ENCODE assay signal across 22 mouse cellular contexts in genomic region chr14:122436850-122437249, GRCm38 (mm10). TPM values are rescaled to one million over a fixed set of nuclear protein-coding genes. Genes with fewer than 3 reads are reported as not detected.
"Had no signal": no experiment of that assay in that cellular context is flagged by ENCODE, and none has a peak within 500 bp of the region (broad histone marks: within the 10 kb centered on the region; RNA-seq: fewer than 3 reads in every experiment).

No protein-coding gene starts in this region.

- H3K4me2 ChIP-seq: limb, embryonic 13.5 days; neural tube, embryonic 12.5 days had no signal

- H3K27ac ChIP-seq: layer of hippocampus, adult 2 months; limb, embryonic 13.5 days; liver, embryonic 14.5 days; neural tube, embryonic 12.5 days had no signal

- H3K9ac ChIP-seq: limb, embryonic 13.5 days; liver, embryonic 14.5 days; neural tube, embryonic 12.5 days had no signal

- H3K36me3 ChIP-seq: limb, embryonic 13.5 days; neural tube, embryonic 12.5 days had no signal

- DNase-seq: kidney, postnatal 10 days; kidney, postnatal 4 days; left cerebral cortex, postnatal 4 days; lung, adult 2 months; lung, postnatal 36 days; midbrain, embryonic 14.5 days; right cerebral cortex, postnatal 4 days; spleen, adult 18-20 months; thymus, adult 18-20 months; thymus, postnatal 14 days had no signal

- H3K4me1 ChIP-seq: neural tube, embryonic 12.5 days had no signal

- H3K4me3 ChIP-seq: layer of hippocampus, adult 2 months; limb, embryonic 13.5 days; neural tube, embryonic 12.5 days had no signal

- ATAC-seq: lung, postnatal 0 days had no signal

- H3K9me3 ChIP-seq: limb, embryonic 13.5 days; neural tube, embryonic 12.5 days had no signal

RNA-seq across cellular contexts. Expression of gene Gm5089, which starts 14.1 kb away (rescaled TPM):
- total RNA-seq: liver, adult 2 months; megakaryocyte progenitor cell, adult 5-6 weeks; monocyte, adult 5-6 weeks; neutrophil, adult 5-6 weeks had no signal
- polyA plus RNA-seq: liver, adult 2 months; liver, embryonic 14.5 days; lung, adult 2 months; lung, postnatal 0 days; stomach, embryonic 14.5 days had no signal

RNA-seq across cellular contexts. Expression of gene Zic5, which starts 28.6 kb away (rescaled TPM):
- total RNA-seq: liver, adult 2 months; megakaryocyte progenitor cell, adult 5-6 weeks; neutrophil, adult 5-6 weeks had no signal
- polyA plus RNA-seq: liver, adult 2 months; liver, embryonic 14.5 days; lung, adult 2 months; lung, postnatal 0 days; stomach, embryonic 14.5 days had no signal

RNA-seq across cellular contexts. Expression of gene Zic2, which starts 38.4 kb away (rescaled TPM):
- total RNA-seq: liver, adult 2 months; megakaryocyte progenitor cell, adult 5-6 weeks; monocyte, adult 5-6 weeks; neutrophil, adult 5-6 weeks had no signal
- polyA plus RNA-seq: liver, adult 2 months; lung, adult 2 months; stomach, embryonic 14.5 days had no signal

RNA-seq across cellular contexts. Expression of gene Gm10837, which starts 53.5 kb away (rescaled TPM):
- total RNA-seq: layer of hippocampus, adult 2 months; layer of hippocampus, postnatal 10 days; left cerebral cortex, postnatal 10 days; liver, adult 2 months; megakaryocyte progenitor cell, adult 5-6 weeks; monocyte, adult 5-6 weeks; neutrophil, adult 5-6 weeks had no signal
- polyA plus RNA-seq: limb, embryonic 13.5 days; liver, adult 2 months; liver, embryonic 14.5 days; lung, adult 2 months; lung, postnatal 0 days; stomach, embryonic 14.5 days had no signal
